Mouse (Mus musculus) layer of hippocampus, adult 9-10 months (tissue): ENCODE data around the gene Gadl1.

Experiments
- DNase-seq: peaks from one replicate; pipeline ENCODE4 v3.0.0; 2022; ENCODE audit warnings: low spot score

The Gadl1 gene

DNA sequence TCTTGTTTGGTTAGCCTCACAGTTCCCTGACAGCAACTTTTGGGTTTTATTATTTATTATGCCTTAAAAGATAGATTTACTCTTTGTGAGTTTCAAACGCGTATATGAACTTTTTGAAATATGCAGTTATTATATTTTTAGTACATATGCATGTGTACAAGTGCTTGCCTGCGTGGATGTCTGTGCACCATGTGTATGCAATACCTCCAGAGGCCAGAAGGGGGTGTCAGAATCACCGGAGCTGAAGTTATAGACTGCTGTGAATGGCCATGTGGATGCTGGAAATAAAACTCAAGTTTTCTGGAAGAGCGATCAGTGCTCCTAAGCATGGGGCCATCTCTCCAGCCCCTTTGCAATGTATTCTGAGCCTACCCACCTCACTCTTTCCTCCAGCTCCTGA, 28.7 kb downstream of the Gadl1 start:
- no peak for DNase-seq

DNA sequence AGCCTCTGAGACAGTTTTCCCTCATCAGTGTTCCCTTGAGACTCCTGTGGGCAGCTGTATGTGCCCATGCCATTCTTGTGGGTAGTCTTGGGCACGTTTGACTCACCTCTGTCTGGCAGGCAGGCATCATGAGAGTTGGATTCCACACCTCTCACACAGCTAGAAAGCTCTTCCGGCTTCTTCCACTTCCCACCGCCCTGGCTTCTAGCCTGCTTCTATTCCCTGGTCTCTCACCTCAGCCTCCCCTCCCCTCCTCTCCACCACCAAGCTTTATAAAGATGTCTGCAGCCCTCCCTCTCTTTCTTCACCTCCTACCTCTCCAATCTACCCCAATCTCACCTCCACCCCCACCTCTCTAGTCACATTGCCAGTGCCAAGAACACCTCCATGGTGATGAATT, 30.2 kb downstream of the Gadl1 start:
- no peak for DNase-seq

DNA sequence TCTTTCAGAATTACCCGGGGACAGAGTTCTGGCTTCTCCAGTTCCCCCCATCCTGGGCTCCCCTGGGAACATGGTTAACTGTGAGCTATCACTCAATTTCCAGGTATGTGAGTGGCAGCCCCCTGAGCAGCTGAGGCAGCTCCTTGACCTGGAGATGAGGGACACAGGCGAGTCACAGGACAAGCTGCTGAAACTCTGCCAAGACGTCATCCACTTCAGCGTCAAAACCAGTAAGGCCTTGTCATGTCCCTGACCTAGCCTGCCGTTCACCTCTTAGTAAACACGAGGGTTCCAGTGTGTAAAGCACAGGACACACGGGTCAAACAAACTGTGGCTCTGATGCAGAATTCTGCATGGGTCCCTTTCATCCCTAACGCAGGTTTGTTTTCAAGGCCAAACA, 31.9 kb downstream of the Gadl1 start:
- no peak for DNase-seq

DNA sequence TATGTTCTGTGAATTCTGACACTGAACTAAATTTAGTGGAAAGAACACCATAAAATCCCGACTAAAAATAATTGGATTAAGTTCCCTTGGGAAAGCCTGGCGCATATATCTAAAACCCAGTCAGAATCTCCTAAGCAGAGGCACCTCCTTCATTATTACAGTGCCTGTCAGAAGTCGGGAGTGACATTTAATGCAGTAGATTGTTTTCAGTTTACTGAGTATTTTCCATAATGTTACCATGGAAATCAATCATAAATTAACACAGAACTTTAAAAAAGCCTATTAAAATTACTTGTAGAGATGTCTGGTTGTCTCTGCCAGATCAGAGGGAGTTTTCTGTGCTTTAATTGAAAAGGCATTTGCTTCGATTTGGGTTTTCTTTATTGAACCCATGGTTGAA, 33.2 kb downstream of the Gadl1 start:
- DNase-seq = no peak

DNA sequence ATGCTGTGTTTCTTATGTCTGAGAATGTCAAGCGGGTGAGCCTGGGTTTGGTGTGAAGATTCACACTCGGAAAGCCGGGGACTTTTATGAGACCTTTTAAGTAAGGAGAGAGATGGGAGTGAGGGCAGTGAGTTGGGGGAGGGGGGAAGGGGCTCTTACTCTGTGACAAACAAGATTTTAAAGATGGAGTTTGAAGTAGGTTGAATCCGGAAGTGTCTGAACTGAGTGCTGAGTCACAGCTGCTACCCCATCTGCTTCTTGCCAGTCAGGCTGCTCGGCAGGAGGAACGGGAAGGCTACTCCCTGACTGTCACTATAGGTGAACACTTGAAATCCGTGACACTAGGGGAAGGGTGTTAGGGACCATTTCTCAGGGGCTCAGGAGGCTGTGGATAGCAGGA, 33.7 kb downstream of the Gadl1 start:
- DNase-seq = no peak

DNA sequence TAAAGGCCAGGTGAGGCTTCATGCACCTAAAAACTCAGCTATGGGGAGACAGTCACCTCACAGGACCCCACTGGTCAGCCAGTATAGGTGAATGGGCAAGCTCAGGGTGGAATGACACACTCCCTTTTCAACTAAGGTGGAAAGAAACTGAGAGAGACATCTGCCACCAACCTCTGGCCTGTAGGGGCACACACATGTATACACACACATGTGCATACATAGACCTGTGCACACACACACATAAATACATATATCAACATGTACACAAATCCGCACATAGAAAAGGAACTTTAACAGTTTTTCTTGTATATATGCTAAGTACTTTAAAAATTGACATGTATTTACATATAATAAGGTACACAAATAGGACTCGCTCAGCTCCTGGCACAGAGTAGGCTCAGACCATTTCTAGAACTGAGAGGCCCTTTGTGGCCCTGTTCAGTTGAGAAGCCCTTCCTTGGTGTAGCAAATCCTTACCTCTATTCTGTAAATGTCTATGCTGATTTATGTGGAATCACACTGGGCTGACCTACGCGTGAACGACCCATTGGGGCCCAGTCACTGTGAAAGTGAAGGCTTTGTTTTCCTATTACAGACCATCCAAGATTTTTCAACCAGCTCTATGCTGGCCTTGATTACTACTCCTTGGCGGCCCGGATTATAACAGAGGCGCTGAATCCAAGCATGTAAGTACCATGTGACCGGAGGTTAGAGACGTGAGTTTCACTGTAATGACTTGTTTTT, 34.5 kb downstream of the Gadl1 start:
- no peak for DNase-seq

DNA sequence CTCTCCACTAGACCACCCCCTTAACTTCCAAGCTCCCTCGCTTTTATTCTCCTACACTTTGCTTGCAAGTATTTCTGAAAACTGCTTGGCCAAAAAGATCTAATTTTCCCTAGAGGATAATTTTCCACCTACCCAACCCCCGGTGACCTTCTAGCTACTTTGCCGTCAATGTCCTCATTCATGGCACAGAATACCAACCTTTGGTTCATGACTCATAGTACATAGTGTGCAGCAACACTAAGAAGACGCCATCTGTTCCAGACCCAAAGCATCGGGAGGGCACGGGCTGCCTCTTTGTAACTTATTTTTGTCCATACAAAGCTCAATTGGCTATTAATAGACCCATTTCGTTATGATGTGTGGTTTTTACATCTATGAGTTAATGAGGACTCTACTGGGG, 55.8 kb downstream of the Gadl1 start:
- DNase-seq = no peak

DNA sequence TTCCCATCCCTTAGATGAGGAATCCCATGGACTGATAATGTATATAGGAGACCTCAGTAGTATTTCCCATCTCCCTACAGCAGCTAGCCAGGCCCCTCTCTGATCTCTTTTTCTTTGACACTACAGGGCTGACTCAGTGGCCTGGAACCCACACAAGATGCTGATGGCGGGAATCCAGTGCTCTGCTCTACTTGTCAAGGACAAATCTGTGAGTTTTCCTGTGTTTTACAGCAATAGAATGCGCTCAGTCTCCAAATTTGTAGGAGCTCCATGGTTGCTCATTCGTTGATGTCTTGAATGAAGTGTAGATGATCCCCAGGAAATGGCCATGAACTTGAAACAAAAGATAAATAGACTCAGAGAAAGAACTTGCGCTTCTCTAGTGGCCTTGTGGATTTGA, 56.9 kb downstream of the Gadl1 start:
- DNase-seq = no peak

DNA sequence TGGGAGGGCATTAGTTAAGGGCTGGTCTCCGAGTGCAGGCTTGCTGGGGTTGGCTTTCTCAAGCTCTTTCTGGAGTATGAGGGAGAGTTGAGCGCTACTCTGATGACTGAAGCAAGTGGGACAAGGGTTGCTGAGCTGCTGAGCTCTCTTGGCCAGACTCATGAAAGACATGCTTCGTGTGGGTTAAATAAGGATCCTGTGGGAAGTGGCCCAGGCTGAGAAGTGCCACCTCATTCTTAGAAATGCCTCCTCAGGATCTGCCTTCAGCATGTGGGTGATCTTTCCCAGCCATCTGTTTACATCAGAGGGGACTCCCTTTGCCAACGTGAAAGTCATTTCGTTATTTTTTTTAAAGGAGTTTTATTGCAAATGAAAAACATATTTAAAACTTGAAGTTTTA, 57.5 kb downstream of the Gadl1 start:
- DNase-seq = no peak

DNA sequence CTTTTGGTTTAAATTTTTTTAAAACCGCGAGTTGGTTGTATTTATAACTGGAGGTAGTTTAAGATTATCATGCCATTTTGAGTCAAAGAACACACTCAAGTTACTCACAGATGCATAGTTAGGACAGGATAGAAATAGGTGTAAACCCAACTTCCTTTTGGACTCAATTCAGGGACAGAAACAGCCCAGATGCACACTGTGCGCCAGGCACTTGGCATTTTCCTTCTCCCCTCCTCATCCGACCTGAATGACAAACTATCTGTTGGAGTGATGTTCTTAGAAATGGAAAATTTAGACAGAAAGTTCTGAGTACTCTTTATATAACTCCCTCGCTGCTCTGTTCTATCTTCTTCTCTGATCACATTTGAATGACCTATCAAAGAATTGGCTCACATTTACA, 58.4 kb downstream of the Gadl1 start:
- no peak for DNase-seq

DNA sequence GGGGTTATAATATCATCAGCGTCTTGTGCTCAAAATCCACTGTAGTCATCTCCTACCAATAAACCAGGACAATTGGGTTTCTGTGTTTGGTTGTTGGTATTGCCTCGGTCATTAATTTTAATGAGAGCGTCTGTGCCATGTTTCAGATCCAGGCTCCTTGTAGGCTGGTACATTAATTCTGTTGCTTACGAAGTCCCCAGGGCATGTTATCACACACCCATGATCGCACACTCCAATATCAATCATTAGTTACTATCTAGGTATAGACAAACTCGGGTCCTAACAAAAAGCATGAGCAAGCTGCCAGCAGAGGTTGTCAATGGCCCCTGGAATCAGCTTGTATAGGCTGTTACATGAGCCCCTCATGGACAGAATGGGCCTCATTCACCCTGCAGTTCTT, 67.6 kb downstream of the Gadl1 start:
- DNase-seq = no peak

DNA sequence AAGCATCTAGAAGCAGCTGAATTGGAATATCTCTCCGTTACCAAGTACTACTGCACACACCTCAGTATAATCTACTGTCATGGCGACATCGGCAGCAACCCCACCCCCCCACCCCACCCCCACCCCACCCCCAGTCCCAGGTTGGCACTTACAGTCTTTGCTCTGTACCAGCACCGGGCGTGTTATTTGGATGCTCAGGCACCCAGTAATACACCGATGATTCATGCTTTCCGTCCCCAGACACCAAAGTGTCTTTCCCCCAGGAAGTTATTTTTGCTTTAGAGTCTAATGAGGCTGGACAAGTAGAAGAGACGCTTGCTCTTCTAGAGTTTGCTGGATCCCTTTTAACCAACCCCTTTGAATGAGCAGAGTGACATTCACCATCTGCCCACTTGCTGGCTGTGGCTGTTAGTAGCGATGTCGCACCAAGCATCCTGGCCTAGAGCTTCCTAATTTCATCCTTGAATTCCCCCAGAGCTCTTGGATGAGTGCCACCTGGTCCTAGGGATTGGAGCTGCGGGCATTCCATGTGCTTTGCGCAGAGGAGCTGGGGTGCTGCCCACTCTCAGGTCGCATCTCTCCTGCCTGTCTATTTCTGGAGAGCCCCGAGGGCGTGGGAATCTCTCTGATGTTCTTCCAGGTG, 68.5 kb downstream of the Gadl1 start:
- no peak for DNase-seq

DNA sequence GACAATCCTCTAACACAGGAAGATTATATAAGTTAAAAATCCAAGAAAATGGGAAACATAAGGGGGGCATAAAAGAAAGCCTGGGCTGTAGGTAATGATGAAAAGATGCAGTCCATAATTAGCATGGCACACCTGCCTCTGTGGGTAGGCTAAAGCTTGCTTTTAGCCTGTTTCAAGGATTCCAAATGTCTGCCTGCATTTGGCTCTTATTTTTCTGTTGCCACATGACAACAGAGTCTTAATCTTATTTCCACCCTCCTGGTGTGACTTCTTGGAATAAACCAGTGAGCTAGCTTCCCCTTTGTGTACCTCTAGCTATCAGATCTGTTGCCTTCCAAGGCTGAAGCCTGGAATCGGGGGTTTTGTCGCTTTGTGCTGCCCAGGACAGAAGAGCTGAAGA, 69.2 kb downstream of the Gadl1 start:
- no peak for DNase-seq

DNA sequence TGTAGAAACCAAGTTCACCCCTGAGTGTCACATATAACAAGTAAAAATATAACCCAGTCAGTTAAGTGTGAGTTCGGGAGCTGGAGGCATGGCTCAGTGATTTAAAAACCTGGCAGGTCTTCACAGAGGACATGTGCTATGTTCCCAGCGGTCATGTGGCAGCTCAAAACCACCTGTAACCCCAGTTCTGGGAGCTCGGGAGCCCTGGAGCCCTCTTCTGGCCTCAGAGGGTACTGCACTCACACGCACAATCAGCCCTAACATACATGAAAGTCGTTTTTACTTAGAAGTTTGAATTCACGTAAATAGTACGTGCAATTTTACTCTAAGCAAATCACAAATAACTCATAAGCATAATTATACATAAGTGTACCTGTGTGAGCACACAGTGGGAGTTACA, 81.4 kb downstream of the Gadl1 start:
- no peak for DNase-seq

DNA sequence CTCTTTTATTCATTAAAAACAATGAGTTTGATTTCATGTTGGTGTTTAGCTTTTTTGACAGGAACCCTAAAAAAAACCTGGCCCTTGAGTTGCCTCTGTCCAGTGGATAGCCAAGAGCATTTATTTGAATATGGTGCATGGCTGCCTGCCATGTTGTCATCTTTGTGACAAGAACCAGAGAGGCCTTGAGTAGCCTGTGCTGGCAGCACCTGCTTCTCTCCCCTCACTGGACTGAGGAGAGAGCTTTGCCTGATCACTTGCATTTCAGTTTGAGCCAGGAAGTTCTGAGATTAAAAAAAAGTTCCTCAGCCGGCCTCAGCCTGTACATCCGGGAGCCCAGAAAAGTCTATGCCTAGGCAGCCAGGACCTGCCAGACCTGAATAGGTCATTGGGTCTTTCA, 85.5 kb downstream of the Gadl1 start:
- no peak for DNase-seq

DNA sequence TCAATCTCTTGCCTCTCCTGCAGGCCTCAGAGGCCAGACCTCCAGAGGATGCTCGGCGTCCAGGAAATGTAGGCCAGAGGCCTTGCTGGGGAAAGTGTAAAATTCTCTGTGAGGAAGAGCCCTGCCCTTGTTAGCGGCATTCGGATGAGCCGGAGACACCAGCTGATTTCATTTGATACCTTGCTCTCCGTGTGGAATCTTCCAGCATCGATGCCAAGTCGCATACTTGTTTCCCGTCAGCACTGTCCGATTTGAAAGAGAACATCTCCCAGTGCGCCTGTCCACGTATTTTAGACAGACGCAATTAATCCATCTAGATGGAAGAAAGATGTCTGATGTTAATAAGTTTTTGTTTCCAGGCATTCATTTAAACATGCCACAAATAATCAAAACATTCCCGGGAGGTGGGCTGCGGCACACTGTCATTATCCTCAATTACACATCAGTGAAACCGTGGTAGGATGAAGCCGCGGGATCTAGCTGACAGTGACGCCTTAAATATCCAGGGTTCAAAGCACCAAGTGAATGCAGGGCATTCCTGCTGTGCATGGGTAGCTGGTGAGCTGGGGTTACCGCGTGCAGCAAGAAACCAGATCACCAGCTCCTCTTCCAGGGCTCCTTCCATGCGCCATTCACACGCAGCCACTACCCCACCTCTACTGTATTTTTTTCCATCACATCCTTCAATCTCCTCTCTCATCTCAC, 86.8 kb downstream of the Gadl1 start:
- DNase-seq = no peak

DNA sequence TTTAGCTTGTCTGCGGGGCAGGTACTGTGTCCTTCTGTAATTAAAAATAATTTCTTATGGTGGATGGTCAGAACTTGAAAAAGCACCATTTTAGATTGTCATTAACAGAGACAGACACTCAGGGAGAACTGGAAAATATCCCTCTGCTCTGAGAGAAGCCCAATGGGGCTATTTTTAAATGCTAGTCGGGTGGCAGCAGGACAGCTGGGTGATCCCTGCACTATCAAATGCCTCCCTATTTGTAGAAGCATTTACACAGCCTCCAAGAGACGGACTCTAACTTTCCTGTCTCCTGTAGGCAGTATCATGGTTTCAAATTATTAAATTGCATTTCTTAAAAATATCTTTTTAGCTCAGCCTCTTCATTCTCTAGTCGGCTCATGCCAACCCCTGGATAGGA, 89.1 kb downstream of the Gadl1 start:
- DNase-seq = no peak

DNA sequence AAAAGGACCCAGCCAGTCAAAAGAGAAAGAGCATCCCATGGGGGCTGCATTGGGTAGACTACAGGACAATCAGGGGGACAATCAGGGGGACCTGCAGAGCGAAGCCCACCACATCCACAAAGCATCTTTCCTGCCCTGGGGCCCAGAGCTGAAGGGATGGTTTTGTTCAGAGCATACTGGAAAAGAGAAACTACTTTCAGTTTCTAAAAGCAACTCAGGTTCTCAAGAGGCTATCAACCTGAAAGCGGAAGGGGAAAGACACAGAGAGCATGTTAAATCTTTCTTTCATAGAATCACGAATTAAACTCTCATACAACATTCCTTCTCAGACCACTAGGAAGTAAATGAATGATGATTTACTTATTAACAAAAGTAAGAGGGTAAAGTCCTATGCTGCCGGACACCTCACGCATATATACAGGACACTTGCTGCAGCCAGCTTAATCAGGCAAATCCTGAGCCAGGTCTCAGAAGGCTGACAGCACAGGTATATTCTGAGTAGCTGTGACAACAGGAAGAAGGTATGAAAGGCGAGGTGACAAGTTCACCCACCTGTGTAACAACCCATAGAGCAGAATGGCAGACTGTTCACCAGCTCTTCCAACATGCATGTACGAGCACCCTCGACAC, 90.2 kb downstream of the Gadl1 start:
- DNase-seq = no peak

DNA sequence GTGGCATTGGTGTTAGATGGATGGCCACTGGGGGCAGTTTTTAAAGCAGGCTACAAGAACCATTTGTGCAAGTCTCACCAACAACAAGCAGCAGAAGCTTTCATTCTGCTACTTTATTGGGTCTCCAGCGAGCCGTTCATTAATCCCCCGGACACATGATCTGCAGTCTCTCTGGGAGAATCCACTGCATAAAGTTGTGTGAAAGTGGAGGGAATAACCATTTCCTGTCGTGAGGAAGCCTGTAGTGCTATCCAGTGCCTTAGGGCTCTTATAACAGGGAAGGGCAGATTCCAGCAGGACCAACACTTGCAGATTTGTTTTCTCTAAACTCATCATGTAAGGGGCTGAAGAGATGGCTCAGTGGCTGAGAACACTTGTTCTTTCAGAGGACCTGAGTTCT, 104.7 kb downstream of the Gadl1 start:
- no peak for DNase-seq

DNA sequence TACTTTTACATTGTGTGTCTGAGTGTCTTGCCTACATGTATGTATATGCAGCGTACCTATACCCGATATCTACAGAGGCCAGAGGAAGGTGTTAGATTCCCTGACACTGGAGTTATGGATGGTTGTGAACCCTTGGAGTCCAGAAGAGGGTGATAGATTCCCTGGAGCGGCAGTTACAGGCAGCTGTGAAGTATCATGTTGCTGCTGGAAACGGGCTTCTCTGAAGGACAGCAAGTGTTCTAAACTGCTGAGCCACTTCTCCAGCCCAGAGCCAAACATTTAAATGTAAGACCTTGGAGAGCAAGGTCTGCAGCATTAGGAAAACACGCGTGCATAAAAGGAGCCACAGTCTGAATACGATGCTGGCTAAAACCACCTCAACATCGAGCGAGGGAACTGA, 107.0 kb downstream of the Gadl1 start:
- DNase-seq = no peak

DNA sequence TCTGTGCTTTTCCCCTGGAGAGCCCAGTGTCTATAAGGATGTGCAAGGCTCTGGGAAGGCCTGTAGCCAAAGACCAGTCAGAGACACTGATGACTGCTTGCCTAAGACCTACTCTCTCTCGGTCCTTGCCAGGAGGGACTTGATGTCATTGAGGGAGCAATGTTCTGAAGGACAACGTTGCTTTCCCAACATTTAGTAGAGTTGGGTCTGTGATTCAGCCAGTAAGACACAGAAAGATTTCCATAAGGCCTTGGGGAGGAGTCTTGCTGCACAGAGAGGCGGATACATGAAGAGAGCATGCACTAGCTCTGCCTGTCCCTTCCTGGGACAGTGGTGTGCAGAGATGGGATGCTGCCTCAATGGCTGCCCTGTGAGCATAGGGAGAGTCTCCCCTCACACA, 107.8 kb downstream of the Gadl1 start:
- DNase-seq = no peak

DNA sequence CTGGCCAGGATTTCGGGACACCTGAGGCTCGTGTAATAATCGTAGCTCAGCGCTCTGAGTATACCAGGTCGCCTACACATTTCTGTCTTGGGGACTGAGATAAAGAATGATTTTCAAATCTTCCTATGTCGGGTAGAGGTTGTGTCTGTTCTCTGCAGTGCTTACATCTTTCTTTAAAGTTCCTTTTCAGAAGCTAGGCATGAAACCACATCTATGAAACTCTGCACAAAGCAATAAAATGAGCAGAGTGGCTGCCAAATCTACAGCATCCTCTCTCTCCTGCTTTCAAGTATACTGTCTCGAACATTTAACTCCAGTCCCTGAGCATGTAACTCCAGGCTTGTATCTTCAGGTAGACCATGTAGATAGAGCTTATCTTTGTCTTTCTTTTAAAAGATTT, 109.3 kb downstream of the Gadl1 start:
- DNase-seq = no peak

DNA sequence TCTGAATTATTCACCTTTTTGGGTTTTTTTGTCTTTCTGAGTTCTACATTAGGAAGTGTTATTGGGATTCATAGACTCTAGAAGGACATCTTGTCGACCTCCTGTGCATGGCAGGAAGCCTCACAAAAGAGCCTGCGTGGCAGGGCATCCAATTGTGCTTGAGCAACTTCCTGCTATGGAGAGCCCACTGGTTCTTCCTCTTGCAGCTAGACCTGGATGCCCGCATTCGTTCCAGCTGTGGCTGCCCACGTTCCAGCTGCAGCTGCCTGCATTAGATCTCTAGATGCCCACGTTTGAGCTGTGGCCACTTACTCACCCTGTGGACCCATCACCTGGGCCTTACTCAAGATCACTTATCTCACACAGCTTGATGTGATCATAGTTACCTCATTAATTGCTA, 116.1 kb downstream of the Gadl1 start:
- DNase-seq = no peak
